Mouse (Mus musculus) brown adipose tissue, adult 24 weeks (tissue): ENCODE measurements at regions not wholly inside any gene's neighbourhood (a gene's known extent, or its start where the extent isn't known, plus 50 kb on each side); places are given as distances from the start of the nearest gene placed in this dataset.

ENCODE experiments used
- H3K27ac ChIP-seq: fragments of 200-500 bp; replicated peaks from 2 replicates; pipeline ENCODE4 v1.5.1; 2012; ENCODE audit warnings: low read depth, mild to moderate bottlenecking, low read length
- H3K4me1 ChIP-seq: fragments of 200-500 bp; 2 replicates; pipeline ENCODE4 v1.6.1; 2012; ENCODE audit warnings: low read length, mixed read lengths; ENCODE audit not compliant: control insufficient read depth, insufficient read depth, insufficient read length
- H3K4me3 ChIP-seq: fragments of 200-500 bp; 2 replicates; pipeline ENCODE4 v1.5.1; 2012; ENCODE audit warnings: low read depth, mild to moderate bottlenecking, low read length, moderate library complexity; ENCODE audit not compliant: insufficient read depth

GRCm38 (mm10) chr10:117522906-117523829 is 106.1 kb upstream of the Cpm start:
- no peaks in the 10 kb centered on the region for H3K4me1 ChIP-seq
- no peak overlapping the region for H3K27ac ChIP-seq

DNA sequence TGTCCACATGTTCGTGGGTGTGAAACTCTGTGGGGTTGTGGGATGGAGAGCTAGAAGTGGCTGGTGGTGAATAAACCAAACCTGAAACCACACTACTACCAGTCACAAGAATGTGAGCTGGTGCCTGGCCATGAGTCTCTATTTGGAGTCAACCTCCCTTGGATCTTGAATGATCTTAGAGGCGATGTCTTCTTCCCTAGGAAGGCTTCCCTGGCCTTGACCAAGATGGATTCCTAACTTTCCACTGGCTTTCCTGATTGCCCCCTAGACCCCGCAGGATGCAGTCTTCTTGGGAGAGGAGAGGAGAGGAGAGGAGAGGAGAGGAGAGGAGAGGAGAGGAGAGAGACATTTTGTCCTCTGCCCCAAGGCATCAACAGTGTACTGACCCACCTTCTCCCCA is 106.9 kb upstream of the Cpm start:
- no peaks in the 10 kb centered on the region for H3K4me1 ChIP-seq
- no peak overlapping the region for H3K4me3 ChIP-seq
- no peak overlapping the region for H3K27ac ChIP-seq

More at GRCm38 (mm10) chr10:117522906-117523829, 106.1 kb upstream of the Cpm start:
- no peak overlapping the region for H3K4me3 ChIP-seq

- Histone ChIP-seq H3K27ac (no peak overlapping the region), H3K4me3 (no peak overlapping the region), H3K4me1 (no peaks in the 10 kb centered on the region)
Measured at GRCm38 (mm10) chr10:117521315-117522270, 107.7 kb upstream of the Cpm start.

GRCm38 (mm10) chr10:117520536-117521314 is 108.6 kb upstream of the Cpm start:
- Histone ChIP-seq H3K27ac (no peak overlapping the region), H3K4me3 (no peak overlapping the region), H3K4me1 (no peaks in the 10 kb centered on the region)

GRCm38 (mm10) chr10:117519670-117520535 is 109.4 kb upstream of the Cpm start:
- Histone ChIP-seq H3K4me3 (no peak overlapping the region), H3K27ac (no peak overlapping the region), H3K4me1 (no peaks in the 10 kb centered on the region)

DNA sequence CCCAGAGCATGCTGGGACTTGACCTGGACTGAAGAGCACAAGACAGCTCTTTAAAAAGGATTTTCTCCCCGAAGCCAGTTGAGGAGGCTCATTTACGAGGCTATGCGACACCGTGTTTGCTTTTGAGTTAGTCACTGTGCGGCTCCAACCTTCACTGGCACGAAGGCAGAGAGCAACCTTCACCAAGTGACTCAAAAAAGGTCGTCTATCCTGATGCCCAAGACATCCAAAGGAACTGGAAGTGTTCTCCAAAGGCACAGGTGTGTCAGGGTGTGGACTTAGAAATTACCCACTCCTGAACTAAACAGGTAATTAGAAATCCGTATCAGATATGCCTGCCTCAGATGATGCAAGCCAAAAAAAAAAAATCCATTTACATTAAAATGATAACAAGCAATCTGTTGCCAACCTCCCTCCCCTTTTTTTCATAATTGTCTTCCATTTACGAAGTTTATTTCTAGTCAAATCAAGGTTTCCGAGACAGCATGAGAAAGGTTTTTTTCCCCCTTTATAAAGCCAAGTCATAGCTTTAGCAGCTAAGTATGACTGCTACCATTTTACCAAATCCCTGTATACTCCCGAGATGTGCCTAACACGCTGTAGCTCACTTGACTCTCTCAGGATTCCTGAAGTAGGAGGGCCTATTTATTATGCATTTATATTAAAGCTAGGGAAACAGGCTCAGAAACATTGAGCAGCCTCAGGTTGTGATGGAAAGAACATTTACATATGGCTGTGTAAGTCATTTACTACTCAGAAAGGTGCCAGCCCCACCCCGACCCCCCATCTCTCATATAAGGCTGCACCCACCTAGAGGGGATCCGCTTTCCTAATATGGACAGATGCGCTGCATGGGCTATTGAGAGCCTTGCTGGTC is 110.3 kb upstream of the Cpm start:
- Histone ChIP-seq H3K27ac (no peak overlapping the region), H3K4me1 (no peaks in the 10 kb centered on the region), H3K4me3 (no peak overlapping the region)

GRCm38 (mm10) chr10:117517800-117518770 is 111.2 kb upstream of the Cpm start:
- H3K27ac ChIP-seq = no peak overlapping the region
- H3K4me3 ChIP-seq = no peak overlapping the region
- H3K4me1 ChIP-seq = no peaks in the 10 kb centered on the region

- H3K4me3 ChIP-seq = no peak overlapping the region
- no peaks in the 10 kb centered on the region for H3K4me1 ChIP-seq
- no peak overlapping the region for H3K27ac ChIP-seq
Measured at GRCm38 (mm10) chr10:117517071-117517714, 112.1 kb upstream of the Cpm start.

DNA sequence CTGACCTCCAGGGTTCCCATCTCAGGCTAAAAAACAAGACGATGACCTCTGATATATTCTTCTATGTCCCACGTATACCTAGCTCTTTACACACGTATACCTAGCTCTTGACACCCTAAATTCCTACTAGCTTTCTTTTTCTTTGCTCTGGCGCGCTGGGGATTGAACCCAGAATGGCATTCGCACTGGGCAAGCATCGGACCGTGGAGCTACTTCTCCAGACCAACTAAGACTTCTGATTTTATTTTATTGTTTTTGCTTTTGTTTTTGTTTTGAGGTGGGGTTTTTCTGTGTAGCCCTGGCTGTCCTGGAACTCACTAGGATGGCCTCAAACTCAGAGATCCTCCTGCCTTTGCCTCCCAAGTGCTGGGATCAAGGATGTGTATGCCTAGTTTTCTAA is 112.8 kb upstream of the Cpm start:
- Histone ChIP-seq H3K4me1 (no peaks in the 10 kb centered on the region), H3K4me3 (no peak overlapping the region), H3K27ac (no peak overlapping the region)

GRCm38 (mm10) chr10:117515777-117516501 is 113.4 kb upstream of the Cpm start:
- H3K27ac ChIP-seq = no peak overlapping the region
- no peaks in the 10 kb centered on the region for H3K4me1 ChIP-seq
- no peak overlapping the region for H3K4me3 ChIP-seq

DNA sequence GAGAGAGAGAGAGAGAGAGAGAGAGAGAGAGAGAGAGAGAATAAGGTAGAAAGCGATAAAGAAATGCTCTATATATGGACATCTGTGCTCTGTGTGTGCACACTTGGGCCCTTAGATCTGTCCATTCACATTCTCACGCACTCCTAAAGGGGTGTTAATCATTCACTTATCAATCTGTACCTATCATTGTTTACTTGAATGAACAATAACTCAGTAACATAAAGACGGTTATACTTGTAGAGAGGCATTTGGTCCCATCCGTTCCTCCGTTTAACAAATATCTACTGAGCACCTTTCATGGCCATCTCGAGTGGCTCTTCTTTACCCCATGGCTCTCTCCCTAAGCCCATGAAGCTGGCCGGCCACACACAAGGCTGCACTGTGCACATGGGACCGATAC is 114.3 kb upstream of the Cpm start:
- Histone ChIP-seq H3K4me3 (no peak overlapping the region), H3K27ac (no peak overlapping the region), H3K4me1 (no peaks in the 10 kb centered on the region)
